Mouse (Mus musculus) lung, adult 2 months (tissue): ENCODE results near the gene Lce1h. TPM values are rescaled to one million over a fixed set of nuclear protein-coding genes. Genes with fewer than 3 reads are reported as not detected.

Source experiments
- DNase-seq: peaks from one replicate; pipeline ENCODE4 v3.0.0; 2022
- H3K4me1 ChIP-seq: fragments of 200-500 bp; 2 replicates; pipeline ENCODE4 v1.6.1; 2011; ENCODE audit warnings: low read length; ENCODE audit not compliant: control insufficient read depth, insufficient read depth
- H3K4me3 ChIP-seq: fragments of 200-500 bp; replicated peaks from 2 replicates; pipeline ENCODE3; 2011; ENCODE audit warnings: low read depth, mild to moderate bottlenecking, control low read depth, low read length; ENCODE audit errors: extremely low read depth
- CTCF ChIP-seq: fragments of 200-500 bp; IDR thresholded peaks from 2 replicates; pipeline ENCODE4 v1.5.1; 2011; ENCODE audit warnings: mild to moderate bottlenecking, low read length, control low read depth; ENCODE audit not compliant: insufficient read depth
- POLR2A ChIP-seq: fragments of 200-500 bp; IDR thresholded peaks from 2 replicates; pipeline ENCODE4 v1.6.1; 2011; ENCODE audit warnings: low read depth, mild to moderate bottlenecking, control low read depth, low read length, borderline replicate concordance; ENCODE audit errors: extremely low read depth
- polyA plus RNA-seq: library from polyadenylated mRNA; depleted of rRNA; stranded (reverse); fragments of >200 nt; gene quantifications from 2 replicates; pipeline ENCODE4 v1.2.3, GENCODE M21; 2012; rRNA removed

Gene Lce1h
- polyA plus RNA-seq, 1 experiment = 17.7 TPM

DNA sequence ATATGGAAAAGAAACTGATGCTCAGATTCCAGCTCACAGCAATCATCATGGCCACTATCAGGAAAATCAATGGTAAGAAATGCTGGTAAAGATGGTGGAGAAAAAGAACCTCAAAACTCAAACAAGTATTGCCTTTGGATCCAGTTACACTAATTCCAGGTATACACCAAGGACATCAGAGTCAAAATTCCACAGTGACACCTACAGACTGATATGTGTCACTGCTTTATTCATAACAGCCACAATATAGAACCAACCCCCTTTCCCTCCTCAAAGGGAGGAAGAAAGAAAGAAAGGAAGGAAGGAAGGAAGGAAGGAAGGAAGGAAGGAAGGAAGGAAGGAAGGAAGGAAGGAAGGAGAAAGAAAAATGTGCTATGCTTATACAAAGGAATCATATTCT lies 49.7 kb downstream of the Lce1h start:
- TF ChIP-seq POLR2A (no peak), CTCF (no peak)
- H3K4me3 ChIP-seq = no peak overlapping the region
- no peaks in the 10 kb centered on the region for H3K4me1 ChIP-seq
- no peak for DNase-seq

Other genes with a start within 250 kb of the Lce1h start
- 2.3 TPM in 1 of 2 replicates, not detected in the other for gene 2310046K23Rik, start 230.6 kb downstream of the Lce1h start, polyA plus RNA-seq
- gene Ivl, start 191.3 kb downstream of the Lce1h start, polyA plus RNA-seq = 0.16 and 0.24 TPM in 2 replicates
- gene Smcp, start 176.1 kb downstream of the Lce1h start, polyA plus RNA-seq = 0.92 TPM in 1 of 2 replicates, not detected in the other
- 1.3 TPM in 1 of 2 replicates, not detected in the other for gene 2210017I01Rik, start 157.6 kb downstream of the Lce1h start, polyA plus RNA-seq
- not detected in 2 replicates for gene Lce6a, start 143.4 kb downstream of the Lce1h start, polyA plus RNA-seq
- gene Lce1a1, start 116.8 kb downstream of the Lce1h start, polyA plus RNA-seq = 47.3 TPM in 1 of 2 replicates, not detected in the other
- 67.0 TPM in 1 of 2 replicates, not detected in the other for gene Lce1b, start 108.1 kb downstream of the Lce1h start, polyA plus RNA-seq
- 74.9 TPM in 1 of 2 replicates, not detected in the other for gene Lce1a2, start 94.8 kb downstream of the Lce1h start, polyA plus RNA-seq
- gene Lce1c, start 85.8 kb downstream of the Lce1h start, polyA plus RNA-seq = 0.18 and 55.3 TPM in 2 replicates
- gene Lce1d, start 77.9 kb downstream of the Lce1h start, polyA plus RNA-seq = 77.1 TPM in 1 of 2 replicates, not detected in the other
- gene Lce1e, start 56.0 kb downstream of the Lce1h start, polyA plus RNA-seq = 25.3 TPM in 1 of 2 replicates, not detected in the other
- gene Lce1f, start 44.7 kb downstream of the Lce1h start, polyA plus RNA-seq = 38.2 TPM in 1 of 2 replicates, not detected in the other
- gene Gm38119, start 26.0 kb downstream of the Lce1h start, polyA plus RNA-seq = 0.34 TPM in 1 of 2 replicates, not detected in the other
- 23.0 TPM in 1 of 2 replicates, not detected in the other for gene Lce1g, start 12.7 kb downstream of the Lce1h start, polyA plus RNA-seq
- gene Lce1i, start 13.8 kb upstream of the Lce1h start, polyA plus RNA-seq = 20.2 TPM in 1 of 2 replicates, not detected in the other
- gene Lce1j, start 25.4 kb upstream of the Lce1h start, polyA plus RNA-seq = 17.7 TPM in 1 of 2 replicates, not detected in the other
- 22.2 TPM in 1 of 2 replicates, not detected in the other for gene Lce1k, start 42.8 kb upstream of the Lce1h start, polyA plus RNA-seq
- gene Kprp, start 62.2 kb upstream of the Lce1h start, polyA plus RNA-seq = 22.9 TPM in 1 of 2 replicates, not detected in the other
- 20.4 TPM in 1 of 2 replicates, not detected in the other for gene Lce1l, start 86.2 kb upstream of the Lce1h start, polyA plus RNA-seq
- 4.0 TPM in 1 of 2 replicates, not detected in the other for gene 2310050C09Rik, start 105.2 kb upstream of the Lce1h start, polyA plus RNA-seq
- gene Lce3a, start 161.2 kb upstream of the Lce1h start, polyA plus RNA-seq = 285 TPM in 1 of 2 replicates, not detected in the other
- gene Lce3b, start 167.9 kb upstream of the Lce1h start, polyA plus RNA-seq = 311 TPM in 1 of 2 replicates, not detected in the other
- 361 TPM in 1 of 2 replicates, not detected in the other for gene Lce3c, start 179.4 kb upstream of the Lce1h start, polyA plus RNA-seq
- gene Lce3d, start 192.3 kb upstream of the Lce1h start, polyA plus RNA-seq = 64.5 TPM in 1 of 2 replicates, not detected in the other
- 169 TPM in 1 of 2 replicates, not detected in the other for gene Lce3e, start 202.0 kb upstream of the Lce1h start, polyA plus RNA-seq
- 237 TPM in 1 of 2 replicates, not detected in the other for gene Lce3f, start 227.2 kb upstream of the Lce1h start, polyA plus RNA-seq